Mouse (Mus musculus) forebrain, embryonic 12.5 days (tissue): ENCODE measurements at regions not wholly inside any gene's neighbourhood (a gene's known extent, or its start where the extent isn't known, plus 50 kb on each side); places are given as distances from the start of the nearest gene placed in this dataset.
"Not testable (repeated sequence)": the region's sequence is repeated elsewhere in the genome, so short reads cannot be mapped to it uniquely, and the experiment has no call there.

ENCODE experiments used
- ATAC-seq: fragments of 200-750 bp; cut with Nextera tagmentation; 2 replicates; pipeline ENCODE4 v1.8.0; 2017; ENCODE audit warnings: moderate TSS enrichment; ENCODE audit not compliant: low FRiP score
- H3K27ac ChIP-seq: fragments of 300-500 bp; sonication (generic); 2 replicates; pipeline ENCODE4 v1.5.1; 2016; ENCODE audit warnings: mild to moderate bottlenecking
- H3K27me3 ChIP-seq: fragments of 300-500 bp; sonication (generic); 2 replicates; pipeline ENCODE4 v1.6.1; 2016; ENCODE audit warnings: mild to moderate bottlenecking
- H3K36me3 ChIP-seq: fragments of 300-500 bp; sonication (generic); replicated peaks from 2 replicates; pipeline ENCODE4 v1.6.1; 2016; ENCODE audit warnings: mild to moderate bottlenecking
- H3K4me1 ChIP-seq: fragments of 300-500 bp; sonication (generic); 2 replicates; pipeline ENCODE4 v1.6.1; 2016
- H3K4me2 ChIP-seq: fragments of 300-500 bp; sonication (generic); 2 replicates; pipeline ENCODE4 v1.6.1; 2016; ENCODE audit warnings: mild to moderate bottlenecking, moderate library complexity
- H3K4me3 ChIP-seq: fragments of 300-500 bp; sonication (generic); replicated peaks from 2 replicates; pipeline ENCODE4 v1.5.1; 2016; ENCODE audit warnings: mild to moderate bottlenecking
- H3K9ac ChIP-seq: fragments of 300-500 bp; sonication (generic); 2 replicates; pipeline ENCODE4 v1.6.1; 2016; ENCODE audit warnings: mild to moderate bottlenecking
- H3K9me3 ChIP-seq: fragments of 300-500 bp; sonication (generic); 2 replicates; pipeline ENCODE4 v1.6.1; 2016
- WGBS: fragments of 180-500 bp; shearing (Covaris S2); methylation state at CpG from one replicate; pipeline ENCODE4 v1.1.7; 2016; 5-methylcytosine and 5-hydroxymethylcytosine counted together

DNA sequence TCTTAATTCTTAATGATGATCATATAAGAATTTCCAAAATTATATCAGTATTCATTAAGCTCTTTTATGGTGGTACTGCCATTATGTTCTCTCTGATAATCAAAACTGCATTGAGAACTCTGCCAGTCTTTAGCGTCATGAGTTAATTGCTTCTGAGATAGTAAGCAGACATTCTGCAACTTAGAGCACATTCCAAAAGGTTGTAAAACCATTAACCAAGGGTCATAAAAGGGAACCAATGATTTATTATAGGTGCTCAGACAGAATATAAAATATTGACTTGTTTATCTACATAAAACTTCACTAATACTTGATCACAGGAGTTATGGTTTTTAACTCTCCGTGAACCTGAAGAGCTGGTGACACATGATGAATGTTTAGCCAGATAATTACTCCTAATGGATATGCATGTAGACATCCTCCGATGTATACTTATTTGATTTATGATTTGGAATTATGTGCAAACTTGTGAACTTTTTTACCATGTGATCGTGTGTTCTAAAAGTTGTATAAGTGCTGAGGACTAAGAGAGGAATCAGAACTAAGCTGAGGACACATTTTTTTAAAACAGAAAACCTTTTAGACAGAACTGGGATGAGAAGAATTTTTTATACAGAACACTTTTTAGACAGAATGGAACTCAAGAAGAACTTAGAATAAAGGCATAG, 1345.4 kb downstream of the Zfp704 start:
- Histone ChIP-seq H3K9me3 (no peaks in the 10 kb centered on the region), H3K36me3 (no peaks in the 10 kb centered on the region), H3K27ac (no peak overlapping the region), H3K9ac (no peak overlapping the region), H3K4me3 (no peak overlapping the region), H3K4me2 (no peak overlapping the region), H3K4me1 (no peaks in the 10 kb centered on the region), H3K27me3 (no peaks in the 10 kb centered on the region)
- 93% methylated on average over 4 of the region's 4 CpGs for WGBS
- no peak for ATAC-seq

DNA sequence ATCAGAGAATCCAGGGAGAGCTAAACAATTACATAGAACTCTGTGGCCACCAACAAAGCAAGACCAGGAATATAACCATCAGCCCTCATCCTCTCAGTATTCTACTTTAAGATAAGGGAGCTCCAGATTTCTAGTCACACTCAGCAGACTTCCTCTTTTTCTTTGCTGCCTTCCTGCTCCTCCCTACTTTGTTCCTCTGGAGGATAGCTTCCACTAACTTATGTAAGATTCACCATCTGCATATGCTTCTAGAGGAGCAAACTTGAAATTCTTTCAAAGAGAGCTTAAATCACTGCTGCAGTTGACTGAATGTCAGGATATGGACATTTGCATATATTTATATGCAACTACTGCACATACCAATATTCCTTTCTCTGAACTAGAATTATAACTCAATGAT, 1352.6 kb downstream of the Zfp704 start:
- Histone ChIP-seq H3K9ac (no peak overlapping the region), H3K9me3 (no peaks in the 10 kb centered on the region), H3K36me3 (no peaks in the 10 kb centered on the region), H3K27me3 (no peaks in the 10 kb centered on the region), H3K4me1 (no peaks in the 10 kb centered on the region), H3K4me3 (no peak overlapping the region), H3K4me2 (no peak overlapping the region), H3K27ac (no peak overlapping the region)
- no peak for ATAC-seq

DNA sequence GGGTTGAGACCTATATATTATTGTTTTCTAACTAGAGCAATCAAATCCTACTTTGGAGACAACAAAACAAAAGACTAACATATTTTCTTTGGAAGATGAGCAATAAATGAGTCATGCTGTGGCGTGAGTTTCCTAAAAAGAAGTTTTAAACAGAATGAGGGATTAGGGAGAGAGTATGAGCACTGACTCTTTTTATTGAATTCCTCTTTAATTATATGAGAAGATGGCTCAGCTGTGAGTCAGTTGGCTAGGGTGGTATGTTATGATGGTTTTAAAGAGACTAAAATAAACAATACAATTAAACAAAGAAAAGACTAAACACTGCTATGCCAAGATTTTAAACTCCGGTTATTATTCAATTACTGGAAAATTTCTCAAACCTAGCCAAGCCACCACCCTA, 1357.6 kb downstream of the Zfp704 start:
- H3K4me3 ChIP-seq, result no peak overlapping the region
- H3K4me1 ChIP-seq, result no peaks in the 10 kb centered on the region
- no peak overlapping the region for H3K27ac ChIP-seq
- no peaks in the 10 kb centered on the region for H3K27me3 ChIP-seq
- WGBS, result 86% methylated on average over 2 of the region's 2 CpGs
- H3K4me2 ChIP-seq, result no peak overlapping the region
- no peaks in the 10 kb centered on the region for H3K9me3 ChIP-seq
- no peak for ATAC-seq
- H3K36me3 ChIP-seq, result no peaks in the 10 kb centered on the region
- H3K9ac ChIP-seq, result no peak overlapping the region

DNA sequence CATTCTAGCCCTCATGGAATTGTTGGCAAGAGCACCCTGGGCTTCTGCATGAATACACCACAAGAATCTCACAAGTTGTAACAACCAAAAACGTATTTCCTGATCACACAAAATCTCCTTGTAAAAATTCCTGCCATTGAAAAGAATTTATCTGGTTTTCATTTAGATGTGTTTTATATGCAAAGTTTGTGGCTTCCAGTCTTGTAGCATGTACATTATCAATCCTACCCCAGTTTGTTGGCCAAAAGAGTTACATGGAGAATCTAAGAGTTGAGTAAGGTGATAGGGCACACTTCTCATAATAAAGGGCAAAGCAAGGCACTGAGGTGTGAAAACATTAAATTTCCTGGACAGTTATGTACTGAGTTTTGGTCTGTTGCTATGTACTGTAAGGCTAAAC, 1361.0 kb downstream of the Zfp704 start:
- H3K9me3 ChIP-seq, result peaks cover 3% of the 10 kb centered on the region; the same call in 1 of the 2 replicates
- WGBS, result 81% methylated on average over 1 of the region's 1 CpGs
- no peak for ATAC-seq

DNA sequence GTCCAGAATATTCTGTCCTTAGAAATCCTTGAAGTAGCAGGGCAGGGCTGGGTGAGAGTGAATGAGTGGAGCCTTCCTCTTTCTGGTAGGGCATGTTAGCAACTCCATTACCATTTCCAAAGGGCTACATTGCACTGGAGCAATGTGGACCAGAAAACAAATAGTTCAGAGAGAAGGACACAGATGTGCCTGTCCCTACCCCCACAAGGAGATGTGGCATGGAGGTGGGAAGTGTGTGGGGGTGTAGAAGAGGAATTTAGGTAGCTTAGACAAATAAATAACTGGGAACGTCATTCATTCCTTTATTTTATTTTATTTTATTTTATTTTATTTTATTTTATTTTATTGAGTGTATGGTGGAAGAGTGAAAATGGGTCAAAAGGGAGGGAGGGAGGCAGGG, 1364.1 kb downstream of the Zfp704 start:
- ATAC-seq, H3K9ac ChIP-seq, H3K27ac ChIP-seq, H3K27me3 ChIP-seq, H3K36me3 ChIP-seq, H3K4me2 ChIP-seq, H3K4me3 ChIP-seq, H3K9me3 ChIP-seq, H3K4me1 ChIP-seq: not testable (repeated sequence)
- 24% methylated on average over 1 of the region's 1 CpGs for WGBS

More for the DNA sequence above, 1361.0 kb downstream of the Zfp704 start:
- Histone ChIP-seq H3K4me2 (no peak overlapping the region), H3K9ac (no peak overlapping the region), H3K4me1 (no peaks in the 10 kb centered on the region), H3K36me3 (no peaks in the 10 kb centered on the region), H3K27me3 (no peaks in the 10 kb centered on the region), H3K27ac (no peak overlapping the region), H3K4me3 (no peak overlapping the region)

DNA sequence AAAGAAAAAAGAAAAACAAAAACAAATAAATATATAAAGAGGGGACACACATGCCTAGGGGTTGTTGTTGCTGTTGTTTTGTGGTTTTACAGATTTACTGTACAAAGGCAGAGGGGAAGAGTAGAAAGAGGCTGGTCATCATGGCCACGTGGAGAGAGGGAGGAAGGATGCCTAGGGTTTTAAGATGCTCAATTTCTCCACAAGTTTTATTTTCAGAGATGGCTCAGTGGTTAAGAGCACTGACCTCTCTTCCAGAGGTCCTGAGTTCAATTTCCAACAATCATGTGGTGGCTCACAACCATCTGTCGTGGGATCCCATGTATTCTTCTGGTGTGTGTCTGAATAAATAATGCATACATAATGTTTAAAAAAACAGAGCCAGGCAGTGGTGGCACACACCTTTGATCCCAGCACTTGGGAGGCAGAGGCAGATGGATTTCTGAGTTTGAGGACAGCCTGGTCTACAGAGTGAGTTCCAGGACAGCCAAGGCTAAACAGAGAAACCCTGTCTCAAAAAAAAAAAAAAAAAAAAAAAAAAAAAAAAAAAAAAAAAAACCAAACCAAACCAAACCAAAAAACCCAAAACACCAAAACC, 1364.6 kb downstream of the Zfp704 start:
- not testable (repeated sequence) for H3K4me1 ChIP-seq, H3K9ac ChIP-seq, H3K27ac ChIP-seq, ATAC-seq, H3K27me3 ChIP-seq, H3K4me3 ChIP-seq, H3K36me3 ChIP-seq, H3K9me3 ChIP-seq, H3K4me2 ChIP-seq
- WGBS, result 75% methylated on average over 2 of the region's 2 CpGs

DNA sequence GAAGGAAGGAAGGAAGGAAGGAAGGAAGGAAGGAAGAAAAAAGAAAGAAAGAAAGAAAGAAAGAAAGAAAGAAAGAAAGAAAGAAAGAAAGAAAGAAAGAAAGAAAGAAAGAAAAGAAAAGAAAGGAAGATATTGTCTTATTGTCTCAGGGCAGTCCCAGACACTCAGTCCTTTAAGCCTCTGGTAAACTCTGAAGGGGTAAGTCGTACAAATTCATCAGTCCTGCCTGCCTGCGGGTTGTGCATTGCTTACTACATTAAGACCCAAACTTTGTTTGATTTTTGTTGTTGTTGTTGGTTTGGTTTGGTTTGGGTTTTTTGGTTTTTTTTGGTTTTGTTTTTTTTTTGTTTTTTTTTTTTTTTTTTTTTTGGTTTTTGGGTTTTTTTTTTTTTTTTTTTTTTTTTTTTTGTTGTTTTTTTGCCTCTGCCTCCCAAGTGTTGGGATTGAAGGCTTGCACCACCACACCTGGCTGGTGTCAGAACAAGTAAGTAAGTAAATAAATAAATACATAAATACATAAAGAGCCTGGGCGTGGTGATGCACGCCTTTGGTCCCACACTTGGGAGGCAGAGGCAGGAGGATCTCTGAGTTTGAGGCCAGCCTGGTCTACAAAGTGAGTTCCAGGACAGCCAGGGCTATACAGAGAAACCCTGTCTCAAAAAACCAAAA, 1365.2 kb downstream of the Zfp704 start:
- H3K4me1 ChIP-seq, ATAC-seq, H3K4me3 ChIP-seq, H3K9me3 ChIP-seq, H3K9ac ChIP-seq, H3K36me3 ChIP-seq, H3K27me3 ChIP-seq, H3K4me2 ChIP-seq, H3K27ac ChIP-seq: not testable (repeated sequence)
- WGBS, result 88% methylated on average over 4 of the region's 4 CpGs

DNA sequence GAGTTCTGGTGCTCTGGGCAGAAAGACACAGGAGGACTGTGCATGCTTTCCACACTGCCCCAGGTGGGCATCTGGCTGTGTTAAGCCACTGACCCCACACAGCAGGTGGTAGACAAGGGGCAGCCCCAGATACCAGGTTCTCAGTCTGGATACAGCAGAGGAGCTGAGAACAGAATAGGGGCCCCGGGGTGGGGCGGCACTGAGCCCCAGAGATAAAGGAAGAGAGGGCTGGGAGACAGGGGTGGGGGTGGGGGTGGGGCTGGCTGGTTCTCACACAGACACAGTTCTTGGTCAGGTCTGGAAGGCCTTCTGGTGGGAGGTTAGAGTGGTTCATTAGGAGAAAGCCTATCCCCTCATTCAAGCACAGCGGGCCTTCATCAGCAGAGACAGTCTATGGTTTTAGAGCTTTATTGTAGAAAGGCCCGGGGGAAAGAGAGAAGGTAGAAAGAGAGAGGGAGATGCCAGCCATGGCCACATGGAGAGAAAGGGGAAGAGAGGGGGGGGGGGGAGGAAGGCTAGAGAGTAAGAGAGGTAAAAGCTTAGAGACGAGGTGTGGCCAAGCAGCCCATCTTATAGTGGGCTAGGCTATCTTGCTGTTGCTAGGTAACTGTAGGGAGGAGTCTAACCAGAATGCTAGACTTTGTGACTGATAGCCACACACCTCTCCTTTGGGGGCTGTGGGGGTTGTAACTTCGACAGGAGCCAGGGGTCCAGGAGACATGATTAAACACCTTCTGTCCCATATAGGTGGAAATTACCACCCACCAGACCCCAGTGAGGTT, 1403.1 kb downstream of the Zfp704 start:
- WGBS, result 67% methylated on average over 6 of the region's 6 CpGs
- H3K4me1 ChIP-seq, result no peaks in the 10 kb centered on the region
- H3K9me3 ChIP-seq, result no peaks in the 10 kb centered on the region
- H3K9ac ChIP-seq, result no peak overlapping the region
- no peak overlapping the region for H3K4me3 ChIP-seq
- peak; percentile 30; the same call in 1 of the 2 replicates for ATAC-seq
- no peak overlapping the region for H3K4me2 ChIP-seq
- H3K36me3 ChIP-seq, result no peaks in the 10 kb centered on the region
- H3K27ac ChIP-seq, result no peak overlapping the region
- no peaks in the 10 kb centered on the region for H3K27me3 ChIP-seq

DNA sequence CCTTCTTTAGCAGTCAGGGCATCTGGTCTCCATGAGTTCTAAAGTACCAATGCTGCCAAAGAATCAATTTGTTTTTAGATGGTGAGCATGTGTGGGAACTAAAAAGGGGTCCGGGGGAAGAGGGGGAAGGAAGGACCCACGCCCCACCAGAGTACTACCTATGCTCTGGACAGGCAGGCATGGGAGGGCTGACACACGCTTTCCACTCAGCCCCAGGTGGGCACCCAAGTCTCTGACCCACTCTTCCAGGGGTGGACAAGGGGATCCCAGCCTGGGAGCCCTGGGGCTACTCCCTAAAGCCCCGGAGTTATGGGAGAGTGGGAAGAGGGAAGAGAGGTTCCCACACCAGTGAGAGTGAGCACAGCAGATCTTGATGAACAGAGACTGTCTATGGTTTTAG, 1446.9 kb downstream of the Zfp704 start:
- no peaks in the 10 kb centered on the region for H3K36me3 ChIP-seq
- no peaks in the 10 kb centered on the region for H3K27me3 ChIP-seq
- H3K9ac ChIP-seq, result no peak overlapping the region
- no peak; the same call in 1 of the 2 replicates for ATAC-seq
- H3K9me3 ChIP-seq, result no peaks in the 10 kb centered on the region
- no peak overlapping the region for H3K4me2 ChIP-seq
- WGBS, result 87% methylated on average over 4 of the region's 4 CpGs
- H3K27ac ChIP-seq, result no peak overlapping the region
- H3K4me1 ChIP-seq, result no peaks in the 10 kb centered on the region; the same call in 1 of the 2 replicates
- no peak overlapping the region for H3K4me3 ChIP-seq

DNA sequence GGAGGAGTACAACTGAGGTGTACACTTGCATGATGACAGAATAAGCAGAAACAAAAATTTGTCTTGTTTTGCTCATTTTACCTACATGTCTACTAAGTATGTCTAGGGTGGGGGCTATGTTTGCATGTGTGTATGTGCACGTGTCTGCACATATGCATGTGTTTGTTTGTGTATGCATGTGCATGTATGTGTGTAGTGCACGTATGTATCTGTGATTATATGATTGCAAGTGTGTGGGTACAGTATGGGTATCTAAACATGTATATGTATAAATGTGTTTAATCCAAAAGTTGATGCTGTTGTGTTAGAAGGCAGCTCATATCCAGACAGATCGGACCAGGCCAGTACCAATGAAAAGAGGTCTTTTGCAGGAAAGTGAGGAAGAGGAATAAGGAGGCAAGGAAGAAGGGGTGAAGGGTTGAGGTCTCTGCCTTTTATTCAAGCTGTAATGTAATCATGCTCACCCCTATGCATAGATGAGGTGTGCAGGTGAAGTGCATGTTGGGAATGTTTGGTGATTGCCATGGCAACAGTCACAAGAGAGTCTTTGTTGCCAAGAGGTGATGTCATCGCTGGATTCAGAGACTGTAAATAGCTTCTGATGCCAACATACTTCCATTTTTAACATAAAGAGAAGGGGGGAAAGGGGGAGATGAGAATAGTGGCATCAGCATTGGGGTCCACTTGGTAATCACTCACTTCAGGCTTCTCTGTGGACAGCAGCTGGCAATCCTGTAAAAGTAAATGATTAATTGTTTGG, 1447.7 kb downstream of the Zfp704 start:
- H3K4me2 ChIP-seq, result no peak overlapping the region
- no peaks in the 10 kb centered on the region for H3K36me3 ChIP-seq
- H3K9ac ChIP-seq, result no peak overlapping the region
- H3K27ac ChIP-seq, result no peak overlapping the region
- no peak overlapping the region for H3K4me3 ChIP-seq
- WGBS, result 79% methylated on average over 4 of the region's 4 CpGs
- ATAC-seq, result peak; percentile 90
- no peaks in the 10 kb centered on the region for H3K9me3 ChIP-seq
- no peaks in the 10 kb centered on the region for H3K27me3 ChIP-seq
- H3K4me1 ChIP-seq, result no peaks in the 10 kb centered on the region; the same call in 1 of the 2 replicates

DNA sequence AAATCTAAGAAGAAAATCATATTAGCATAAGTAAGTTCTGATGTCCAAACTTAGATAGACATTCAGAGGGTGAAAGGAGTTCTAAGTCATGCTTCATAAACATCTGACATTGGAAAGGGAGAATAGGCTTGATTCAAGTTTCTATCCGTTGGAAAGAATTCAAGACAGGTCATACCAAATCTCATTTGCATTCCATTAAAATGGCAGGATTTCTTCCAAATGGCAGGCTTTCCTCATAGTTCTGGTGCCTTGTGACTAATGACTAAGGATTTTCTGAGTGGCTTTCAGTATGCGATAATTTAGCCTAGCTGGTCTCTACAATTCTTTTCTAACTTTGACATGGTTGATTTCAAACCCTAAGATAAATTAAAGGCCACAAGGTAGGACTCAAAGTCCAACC, 1466.9 kb downstream of the Zfp704 start:
- Histone ChIP-seq H3K4me1 (no peaks in the 10 kb centered on the region), H3K27ac (no peak overlapping the region), H3K9ac (no peak overlapping the region), H3K36me3 (no peaks in the 10 kb centered on the region), H3K27me3 (no peaks in the 10 kb centered on the region), H3K9me3 (no peaks in the 10 kb centered on the region), H3K4me2 (no peak overlapping the region), H3K4me3 (no peak overlapping the region)
- ATAC-seq, result no peak
- WGBS, result 76% methylated on average over 2 of the region's 2 CpGs

DNA sequence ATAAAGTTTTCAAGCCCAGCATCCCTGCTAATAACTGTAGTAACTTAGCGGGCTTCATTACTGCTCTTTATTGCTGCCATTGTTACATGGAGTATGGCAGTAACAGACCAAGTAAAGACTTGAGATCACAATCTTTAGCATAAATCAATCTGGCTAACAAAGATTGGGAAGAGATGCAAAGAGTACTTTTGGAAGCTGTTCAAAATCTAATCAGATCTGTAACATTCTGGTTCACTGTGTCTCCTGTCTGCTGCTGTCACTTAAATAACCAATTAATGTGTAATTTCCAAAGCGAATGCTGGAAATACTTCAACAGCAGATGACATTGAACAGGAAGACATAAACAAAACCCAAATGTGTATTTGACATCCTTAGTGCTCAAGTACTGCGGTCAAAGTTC, 1467.7 kb downstream of the Zfp704 start:
- no peak for ATAC-seq

More for the DNA sequence above, 1467.7 kb downstream of the Zfp704 start:
- Histone ChIP-seq H3K27ac (no peak overlapping the region), H3K4me3 (no peak overlapping the region), H3K4me1 (no peaks in the 10 kb centered on the region), H3K4me2 (no peak overlapping the region), H3K9me3 (no peaks in the 10 kb centered on the region), H3K36me3 (no peaks in the 10 kb centered on the region), H3K27me3 (no peaks in the 10 kb centered on the region), H3K9ac (no peak overlapping the region)
- 82% methylated on average over 3 of the region's 3 CpGs for WGBS
